Comparison of ENCODE assay signal across 20 mouse cellular contexts in the genomic region with DNA sequence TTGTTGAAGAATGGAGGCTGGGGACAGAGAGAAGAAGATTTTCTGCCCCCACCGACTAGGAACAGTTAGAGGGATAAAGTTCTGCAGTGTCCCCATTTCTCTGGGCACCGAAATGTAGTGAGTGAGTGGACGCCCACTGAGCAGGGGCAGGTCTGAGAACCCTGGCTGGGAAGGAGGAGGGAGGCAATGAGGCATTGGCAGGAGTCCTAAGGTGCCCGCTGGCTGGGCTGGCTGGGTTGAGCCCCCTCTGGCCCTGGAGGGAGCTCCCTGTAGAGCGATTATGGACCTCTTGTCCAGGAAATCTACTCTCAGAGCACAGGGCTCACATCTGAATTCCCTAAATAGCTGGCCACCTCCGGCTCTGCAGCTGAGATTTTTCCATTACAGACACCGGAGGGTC. TPM values are rescaled to one million over a fixed set of nuclear protein-coding genes. Genes with fewer than 3 reads are reported as not detected.
DNase-seq lines count a peak whose midpoint lies in the region; ATAC-seq and TF ChIP-seq lines count a peak whose summit lies in the region.
"Had no signal": no experiment of that assay in that cellular context is flagged by ENCODE, and none has a peak within 500 bp of the region (broad histone marks: within the 10 kb centered on the region; RNA-seq: fewer than 3 reads in every experiment).

No protein-coding gene starts in this region.

- H3K36me3 ChIP-seq in heart, embryonic 12.5 days = no peaks in the 10 kb centered on the region
- H3K36me3 ChIP-seq in hindbrain, postnatal 0 days (ENCODE audit: insufficient read depth, low read length) = no peaks in the 10 kb centered on the region
- H3K36me3 ChIP-seq in hindbrain, embryonic 14.5 days (replicated peaks; ENCODE audit: control insufficient read depth, insufficient read depth) = no peaks in the 10 kb centered on the region
- H3K36me3 ChIP-seq: limb, embryonic 15.5 days; midbrain, embryonic 15.5 days; stomach, embryonic 15.5 days had no signal

- H3K4me1 ChIP-seq in cerebellum, adult 2 months (ENCODE audit: control insufficient read depth, insufficient read depth, low read length) = peaks cover 13% of the 10 kb centered on the region
- peaks cover 81% of the 10 kb centered on the region for H3K4me1 ChIP-seq in heart, embryonic 12.5 days (replicated peaks)
- peaks cover 15% of the 10 kb centered on the region for H3K4me1 ChIP-seq in hindbrain, postnatal 0 days (ENCODE audit: insufficient read depth, low read length)
- H3K4me1 ChIP-seq in hindbrain, embryonic 14.5 days (replicated peaks; ENCODE audit: control insufficient read depth, insufficient read depth, low read length) = peaks cover 22% of the 10 kb centered on the region
- peaks cover 7% of the 10 kb centered on the region for H3K4me1 ChIP-seq in cortical plate, adult 2 months (ENCODE audit: control insufficient read depth, insufficient read depth, low read length)

- no peak overlapping the region for H3K9ac ChIP-seq in heart, embryonic 12.5 days
- H3K9ac ChIP-seq in hindbrain, postnatal 0 days (replicated peaks; ENCODE audit: low read length) = no peak overlapping the region
- H3K9ac ChIP-seq in hindbrain, embryonic 14.5 days = no peak overlapping the region
- H3K9ac ChIP-seq: limb, embryonic 15.5 days; midbrain, embryonic 15.5 days; stomach, embryonic 15.5 days had no signal

- no peaks in the 10 kb centered on the region for H3K9me3 ChIP-seq in heart, embryonic 12.5 days (replicated peaks)
- no peaks in the 10 kb centered on the region for H3K9me3 ChIP-seq in hindbrain, postnatal 0 days (ENCODE audit: low read length)
- no peaks in the 10 kb centered on the region for H3K9me3 ChIP-seq in hindbrain, embryonic 14.5 days (ENCODE audit: control insufficient read depth, low read length)
- H3K9me3 ChIP-seq: limb, embryonic 15.5 days; midbrain, embryonic 15.5 days; stomach, embryonic 15.5 days had no signal

- no peak for TF ChIP-seq POLR2A in cerebellum, adult 2 months (IDR thresholded peaks at IDR 0.05; ENCODE audit: borderline replicate concordance, insufficient read depth, low read length)
- no peak for TF ChIP-seq POLR2A in cortical plate, adult 2 months (IDR thresholded peaks at IDR 0.05; ENCODE audit: extremely low read depth, insufficient read depth, low read length)

- no peak for ATAC-seq in cerebellum, adult (ENCODE audit: insufficient number of reproducible peaks, low FRiP score, low TSS enrichment)
- ATAC-seq in heart, embryonic 12.5 days (ENCODE audit: insufficient number of reproducible peaks, low FRiP score) = no peak
- ATAC-seq in hindbrain, postnatal 0 days = no peak
- ATAC-seq in hindbrain, embryonic 14.5 days (ENCODE audit: low FRiP score) = no peak
- ATAC-seq: midbrain, embryonic 15.5 days had no signal

- DNase-seq in cerebellum, adult 2 months = peak in 1 of 2 experiments; percentile 41
- DNase-seq in heart, adult 18-20 months = no peak
- DNase-seq in hindbrain, postnatal 0 days (ENCODE audit: low spot score) = peak; percentile 39
- no peak for DNase-seq in hindbrain, embryonic 14.5 days (ENCODE audit: low spot score)
- DNase-seq in spleen, postnatal 14 days (ENCODE audit: low spot score in 2 of 2) = no peak
- DNase-seq: gastrocnemius, postnatal 10 days; kidney, adult 18-20 months; thymus, postnatal 14 days had no signal

- no peak overlapping the region for H3K4me3 ChIP-seq in cerebellum, adult 2 months (replicated peaks; ENCODE audit: insufficient read depth, low read depth, low read length)
- no peak overlapping the region for H3K4me3 ChIP-seq in heart, embryonic 12.5 days
- H3K4me3 ChIP-seq in hindbrain, postnatal 0 days (ENCODE audit: low read length) = no peak overlapping the region
- no peak overlapping the region for H3K4me3 ChIP-seq in hindbrain, embryonic 14.5 days (replicated peaks; ENCODE audit: low read length)
- no peak overlapping the region for H3K4me3 ChIP-seq in cortical plate, adult 2 months (ENCODE audit: insufficient read depth, low read length)
- H3K4me3 ChIP-seq: erythroblast, embryonic 14.5 days; limb, embryonic 15.5 days; midbrain, embryonic 15.5 days; stomach, embryonic 15.5 days had no signal

- no peaks in the 10 kb centered on the region for H3K27me3 ChIP-seq in cerebellum, adult 2 months (ENCODE audit: control insufficient read depth, insufficient read depth, low read length)
- H3K27me3 ChIP-seq in heart, embryonic 12.5 days (replicated peaks) = no peaks in the 10 kb centered on the region
- H3K27me3 ChIP-seq in hindbrain, postnatal 0 days (ENCODE audit: insufficient read depth, low read length) = no peaks in the 10 kb centered on the region
- H3K27me3 ChIP-seq in hindbrain, embryonic 14.5 days (ENCODE audit: control insufficient read depth, insufficient read depth, low read length) = no peaks in the 10 kb centered on the region; the same call in 1 of the 2 replicates
- H3K27me3 ChIP-seq: limb, embryonic 15.5 days; midbrain, embryonic 15.5 days; stomach, embryonic 15.5 days had no signal

- no peak overlapping the region for H3K4me2 ChIP-seq in heart, embryonic 12.5 days
- no peak overlapping the region for H3K4me2 ChIP-seq in hindbrain, postnatal 0 days (ENCODE audit: low read depth, low read length)
- H3K4me2 ChIP-seq in hindbrain, embryonic 14.5 days (replicated peaks) = no peak overlapping the region
- H3K4me2 ChIP-seq: limb, embryonic 15.5 days; midbrain, embryonic 15.5 days; stomach, embryonic 15.5 days had no signal

- 49% methylated on average over 7 of the region's 7 CpGs for WGBS in cerebellum, adult 2 months
- 36% methylated on average over 7 of the region's 7 CpGs for WGBS in heart, embryonic 12.5 days
- WGBS in hindbrain, postnatal 0 days = 44% methylated on average over 7 of the region's 7 CpGs
- WGBS in hindbrain, embryonic 14.5 days = 63% methylated on average over 7 of the region's 7 CpGs

- H3K27ac ChIP-seq in cerebellum, adult 2 months (ENCODE audit: insufficient read depth, low read length) = peak overlapping the region; percentile 15; the same call in 1 of the 2 replicates
- H3K27ac ChIP-seq in heart, embryonic 12.5 days (ENCODE audit: poor library complexity, severe bottlenecking) = peak overlapping the region; percentile 76
- peak overlapping the region; percentile 70 for H3K27ac ChIP-seq in hindbrain, postnatal 0 days
- no peak overlapping the region for H3K27ac ChIP-seq in hindbrain, embryonic 14.5 days
- peak overlapping the region; percentile 79; the same call in 1 of the 2 replicates for H3K27ac ChIP-seq in cortical plate, adult 2 months (ENCODE audit: insufficient read depth, low read length)
- H3K27ac ChIP-seq: limb, embryonic 15.5 days; midbrain, embryonic 15.5 days; stomach, embryonic 15.5 days had no signal

- no peak for TF ChIP-seq CTCF in cerebellum, adult 2 months (IDR thresholded peaks at IDR 0.05; ENCODE audit: borderline replicate concordance, insufficient read depth, low read depth, low read length)
- TF ChIP-seq CTCF in hindbrain, postnatal 0 days (IDR thresholded peaks at IDR 0.05; ENCODE audit: low read depth) = no peak
- no peak for TF ChIP-seq CTCF in cortical plate, adult 2 months (IDR thresholded peaks at IDR 0.05; ENCODE audit: extremely low read depth, insufficient read depth, low read length)

RNA-seq across cellular contexts. Expression of a gene that starts 1.7 kb away (rescaled TPM):
- 535 and 584 TPM in 2 replicates for polyA plus RNA-seq in cerebellum, adult 2 months (2012; rRNA removed)
- polyA plus RNA-seq in heart, embryonic 12.5 days (2016; fragmentation: Nextera tagmentation; extraction: Ambion mirVana) = 23.4 and 25.9 TPM in 2 replicates
- 100 to 1,000 TPM; 496 to 511 TPM for total RNA-seq in heart, adult 18-20 months (2021)
- total RNA-seq in hindbrain, postnatal 0 days (2014; rRNA removed) = 546 and 572 TPM in 2 replicates
- polyA plus RNA-seq in hindbrain, postnatal 0 days (2015; fragmentation: Nextera tagmentation; extraction: Ambion mirVana) = 119 and 123 TPM in 2 replicates
- 27.9 and 29.5 TPM in 2 replicates for polyA plus RNA-seq in hindbrain, embryonic 14.5 days (2014; fragmentation: Nextera tagmentation; extraction: Ambion mirVana)
- 534 and 567 TPM in 2 replicates for polyA plus RNA-seq in cortical plate, adult 2 months (2012; rRNA removed)
- total RNA-seq: hematopoietic stem cell, adult 5-6 weeks; megakaryocyte, adult 5-6 weeks had no signal
- polyA plus RNA-seq: erythroblast, embryonic 14.5 days had no signal

RNA-seq across cellular contexts. Expression of a gene that starts 29.6 kb away (rescaled TPM):
- polyA plus RNA-seq in cerebellum, adult 2 months (2012; rRNA removed) = 116 and 130 TPM in 2 replicates
- polyA plus RNA-seq in heart, embryonic 12.5 days (2016; fragmentation: Nextera tagmentation; extraction: Ambion mirVana) = not detected in 2 replicates
- total RNA-seq in heart, adult 18-20 months (2021) = not detected
- total RNA-seq in hindbrain, postnatal 0 days (2014; rRNA removed) = 8.0 and 9.8 TPM in 2 replicates
- 3.6 and 4.2 TPM in 2 replicates for polyA plus RNA-seq in hindbrain, postnatal 0 days (2015; fragmentation: Nextera tagmentation; extraction: Ambion mirVana)
- polyA plus RNA-seq in hindbrain, embryonic 14.5 days (2014; fragmentation: Nextera tagmentation; extraction: Ambion mirVana) = 1.7 and 2.1 TPM in 2 replicates
- polyA plus RNA-seq in cortical plate, adult 2 months (2012; rRNA removed) = 169 and 180 TPM in 2 replicates
- total RNA-seq: hematopoietic stem cell, adult 5-6 weeks; megakaryocyte, adult 5-6 weeks had no signal

RNA-seq across cellular contexts. Expression of a gene that starts 38.1 kb away (rescaled TPM):
- 254 and 269 TPM in 2 replicates for polyA plus RNA-seq in cerebellum, adult 2 months (2012; rRNA removed)
- 24.0 and 26.1 TPM in 2 replicates for polyA plus RNA-seq in heart, embryonic 12.5 days (2016; fragmentation: Nextera tagmentation; extraction: Ambion mirVana)
- 10 to 100 TPM in 1 of 2 experiments, 1 to 10 TPM in 1; 9.8 to 10.1 TPM for total RNA-seq in heart, adult 18-20 months (2021)
- 136 and 150 TPM in 2 replicates for total RNA-seq in hindbrain, postnatal 0 days (2014; rRNA removed)
- polyA plus RNA-seq in hindbrain, postnatal 0 days (2015; fragmentation: Nextera tagmentation; extraction: Ambion mirVana) = 90.2 and 90.8 TPM in 2 replicates
- polyA plus RNA-seq in hindbrain, embryonic 14.5 days (2014; fragmentation: Nextera tagmentation; extraction: Ambion mirVana) = 64.7 and 69.0 TPM in 2 replicates
- 318 and 326 TPM in 2 replicates for polyA plus RNA-seq in cortical plate, adult 2 months (2012; rRNA removed)

RNA-seq across cellular contexts. Expression of a gene that starts 41.3 kb away (rescaled TPM):
- 0.03 TPM in 1 of 2 replicates, not detected in the other for polyA plus RNA-seq in cerebellum, adult 2 months (2012; rRNA removed)
- polyA plus RNA-seq in heart, embryonic 12.5 days (2016; fragmentation: Nextera tagmentation; extraction: Ambion mirVana) = 0.17 and 0.19 TPM in 2 replicates
- total RNA-seq in heart, adult 18-20 months (2021) = not detected
- 0.10 TPM in 1 of 2 replicates, not detected in the other for total RNA-seq in hindbrain, postnatal 0 days (2014; rRNA removed)
- 0.05 TPM in 1 of 2 replicates, not detected in the other for polyA plus RNA-seq in hindbrain, postnatal 0 days (2015; fragmentation: Nextera tagmentation; extraction: Ambion mirVana)
- polyA plus RNA-seq in hindbrain, embryonic 14.5 days (2014; fragmentation: Nextera tagmentation; extraction: Ambion mirVana) = 0.15 TPM in 1 of 2 replicates, not detected in the other
- not detected in 2 replicates for polyA plus RNA-seq in cortical plate, adult 2 months (2012; rRNA removed)
- total RNA-seq: hematopoietic stem cell, adult 5-6 weeks; left cerebral cortex, postnatal 10 days; megakaryocyte, adult 5-6 weeks had no signal
- polyA plus RNA-seq: embryonic facial prominence, embryonic 11.5 days; erythroblast, embryonic 14.5 days; limb, embryonic 15.5 days; liver, embryonic 16.5 days; midbrain, embryonic 15.5 days; stomach, embryonic 15.5 days had no signal

RNA-seq across cellular contexts. Expression of a gene that starts 41.5 kb away (rescaled TPM):
- polyA plus RNA-seq in cerebellum, adult 2 months (2012; rRNA removed) = 141 and 174 TPM in 2 replicates
- polyA plus RNA-seq in heart, embryonic 12.5 days (2016; fragmentation: Nextera tagmentation; extraction: Ambion mirVana) = not detected in 2 replicates
- under 1 TPM; 0.17 to 0.18 TPM for total RNA-seq in heart, adult 18-20 months (2021)
- 8.6 and 10.0 TPM in 2 replicates for total RNA-seq in hindbrain, postnatal 0 days (2014; rRNA removed)
- polyA plus RNA-seq in hindbrain, postnatal 0 days (2015; fragmentation: Nextera tagmentation; extraction: Ambion mirVana) = 5.4 and 5.6 TPM in 2 replicates
- 2.8 and 3.5 TPM in 2 replicates for polyA plus RNA-seq in hindbrain, embryonic 14.5 days (2014; fragmentation: Nextera tagmentation; extraction: Ambion mirVana)
- 96.8 and 102 TPM in 2 replicates for polyA plus RNA-seq in cortical plate, adult 2 months (2012; rRNA removed)
- total RNA-seq: hematopoietic stem cell, adult 5-6 weeks had no signal
- polyA plus RNA-seq: erythroblast, embryonic 14.5 days had no signal

Comparison
In these comparisons a context has a peak if more than half of its experiments do, and no peak if none do; other contexts are left out.
1. RNA of a gene that starts 29.6 kb away (polyA plus RNA-seq): 169 to 180 TPM in cortical plate, adult 2 months and 116 to 130 TPM in cerebellum, adult 2 months; 3.6 to 4.2 TPM in hindbrain, postnatal 0 days, 1.7 to 2.1 TPM in hindbrain, embryonic 14.5 days and not detected in heart, embryonic 12.5 days; every median in the first group is over 10 times any median in the second.